Mouse (Mus musculus) C2C12 (cell line): Measurements from ENCODE around the gene Ankrd31. TPM values are rescaled to one million over a fixed set of nuclear protein-coding genes. Genes with fewer than 3 reads are reported as not detected.
"Not testable (repeated sequence)": the region's sequence is repeated elsewhere in the genome, so short reads cannot be mapped to it uniquely, and the experiment has no call there.

Experiments used
- H3K27me3 ChIP-seq: one replicate; pipeline ENCODE4 v1.6.1; 2011; ENCODE audit not compliant: control insufficient read depth, insufficient read depth, insufficient read length
- H3K36me3 ChIP-seq: one replicate; pipeline ENCODE4 v1.6.1; 2011; ENCODE audit not compliant: control insufficient read depth, insufficient read depth
- H3K4me3 ChIP-seq: one replicate; pipeline ENCODE4 v1.5.1; 2011; ENCODE audit warnings: mild to moderate bottlenecking, control low read depth; ENCODE audit not compliant: poor library complexity, insufficient read depth, severe bottlenecking
- H3K79me2 ChIP-seq: one replicate; pipeline ENCODE4 v1.6.1; 2011; ENCODE audit not compliant: control insufficient read depth, insufficient read depth
- H3K79me3 ChIP-seq: one replicate; pipeline ENCODE4 v1.6.1; 2011; ENCODE audit warnings: low read depth, control low read depth
- H3ac ChIP-seq: one replicate; pipeline ENCODE3; 2011; ENCODE audit warnings: low read depth; ENCODE audit not compliant: control insufficient read depth, insufficient read length
- CEBPB ChIP-seq: IDR thresholded peaks from one replicate; pipeline ENCODE4 v1.6.1; 2011; ENCODE audit warnings: low read depth, mild to moderate bottlenecking, control low read depth, moderate library complexity
- CTCF ChIP-seq: IDR thresholded peaks from one replicate; pipeline ENCODE4 v1.5.1; 2011; ENCODE audit not compliant: control insufficient read depth, insufficient read depth, insufficient read length
- FOSL1 ChIP-seq: IDR thresholded peaks from one replicate; pipeline ENCODE4 v1.8.0; 2011; ENCODE audit warnings: mild to moderate bottlenecking, low read length; ENCODE audit not compliant: poor library complexity, insufficient read depth, severe bottlenecking
- MAX ChIP-seq: IDR thresholded peaks from one replicate; pipeline ENCODE4 v1.6.1; 2011; ENCODE audit warnings: mild to moderate bottlenecking, control low read depth
- MYOD1 ChIP-seq: IDR thresholded peaks from one replicate; pipeline ENCODE4 v1.6.1; 2011; ENCODE audit warnings: low read depth; ENCODE audit not compliant: control insufficient read depth, insufficient read length
- MYOG ChIP-seq: IDR thresholded peaks from one replicate; pipeline ENCODE4 v1.6.1; 2011; ENCODE audit not compliant: control insufficient read depth, insufficient read length; ENCODE audit errors: extremely low read depth
- USF1 ChIP-seq: IDR thresholded peaks from one replicate; pipeline ENCODE4 v1.6.1; 2011; ENCODE audit warnings: low read depth, mild to moderate bottlenecking, control low read depth, moderate library complexity
- polyA plus RNA-seq: library from polyadenylated mRNA; unstranded; fragments of >200 nt; fragmentation: generic; extraction: Trizol; gene quantifications from one replicate; pipeline ENCODE4 v1.2.1, GENCODE M21; 2012; ENCODE audit warnings: missing spikeins

Gene Ankrd31
- polyA plus RNA-seq, 1 experiment = not detected

DNA sequence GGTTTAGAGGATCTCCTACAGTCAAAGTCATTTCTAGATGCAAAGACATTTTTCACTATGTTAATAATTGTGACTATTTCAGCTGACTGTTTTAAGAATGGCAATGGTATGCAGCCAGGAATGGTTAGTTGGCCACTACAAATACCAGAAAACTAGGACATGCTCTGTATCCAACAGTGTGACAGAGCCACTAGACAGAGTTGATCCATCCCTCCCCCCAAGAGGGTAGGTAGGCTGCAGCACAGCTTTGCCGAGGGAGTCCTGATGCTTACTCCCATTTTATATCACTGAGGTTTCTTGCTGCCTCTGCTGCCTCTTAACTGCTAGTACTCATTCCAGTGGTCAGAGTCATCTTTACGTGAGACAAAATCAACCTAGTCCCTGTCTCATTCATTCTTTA, 147.1 kb downstream of the Ankrd31 start:
- Histone ChIP-seq H3K79me2 (no peaks in the 10 kb centered on the region), H3ac (no peak overlapping the region), H3K36me3 (no peaks in the 10 kb centered on the region), H3K79me3 (no peaks in the 10 kb centered on the region), H3K27me3 (no peaks in the 10 kb centered on the region), H3K4me3 (no peak overlapping the region)
- no peak for TF ChIP-seq USF1
- TF ChIP-seq MYOD1 = no peak
- no peak for TF ChIP-seq MAX
- TF ChIP-seq MYOG = no peak
- no peak for TF ChIP-seq CEBPB
- TF ChIP-seq CTCF = no peak
- TF ChIP-seq FOSL1 = no peak

DNA sequence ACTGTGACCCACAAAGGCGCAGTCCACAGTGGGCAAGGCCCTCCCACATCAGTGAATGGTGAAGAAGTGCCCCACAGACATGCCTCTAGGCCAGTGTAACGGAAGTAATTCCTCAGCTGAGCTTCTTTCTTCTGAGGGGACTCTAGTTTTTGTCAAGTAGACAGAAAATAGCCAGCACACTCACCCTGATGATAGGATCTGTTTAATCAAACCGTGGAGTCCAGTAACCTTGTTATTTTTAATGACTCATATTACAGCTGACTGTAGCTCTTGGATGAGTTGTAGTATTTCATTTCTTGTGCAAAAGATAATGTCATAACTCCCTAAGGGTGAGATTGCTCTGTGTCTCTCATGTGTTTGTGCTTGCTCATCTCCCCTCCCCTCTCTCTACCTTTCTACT, 158.6 kb downstream of the Ankrd31 start:
- TF ChIP-seq USF1 = no peak
- no peak for TF ChIP-seq MYOG
- TF ChIP-seq FOSL1 = no peak
- TF ChIP-seq MAX = no peak
- no peak for TF ChIP-seq MYOD1
- no peak for TF ChIP-seq CEBPB
- no peak for TF ChIP-seq CTCF
- Histone ChIP-seq H3ac (no peak overlapping the region), H3K36me3 (no peaks in the 10 kb centered on the region), H3K79me2 (no peaks in the 10 kb centered on the region), H3K4me3 (no peak overlapping the region), H3K27me3 (no peaks in the 10 kb centered on the region), H3K79me3 (no peaks in the 10 kb centered on the region)

DNA sequence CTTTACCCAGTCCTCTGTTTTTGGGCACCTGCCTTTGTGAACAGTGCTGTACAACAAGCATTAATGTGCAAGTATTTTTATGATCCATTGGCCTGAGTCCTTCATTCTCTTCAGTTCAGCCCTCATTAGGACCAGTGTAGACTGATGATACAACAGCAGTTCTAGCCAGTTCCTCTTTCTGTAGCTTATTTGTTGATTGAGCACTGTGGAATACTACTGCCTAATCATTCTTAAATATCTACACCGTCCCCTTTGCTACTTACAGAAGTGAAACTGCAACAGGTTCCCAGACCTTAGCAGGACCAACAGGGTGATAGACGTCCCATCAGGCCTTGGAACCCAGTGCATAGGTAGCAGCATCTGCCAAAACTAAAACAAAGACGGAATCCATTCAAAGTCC, 163.1 kb downstream of the Ankrd31 start:
- H3K4me3 ChIP-seq = no peak overlapping the region
- no peaks in the 10 kb centered on the region for H3K79me2 ChIP-seq
- H3K36me3 ChIP-seq = no peaks in the 10 kb centered on the region
- no peak overlapping the region for H3ac ChIP-seq
- TF ChIP-seq CEBPB (no peak), MAX (no peak), USF1 (no peak), MYOD1 (no peak), CTCF (no peak), FOSL1 (no peak), MYOG (no peak)
- no peaks in the 10 kb centered on the region for H3K79me3 ChIP-seq
- H3K27me3 ChIP-seq = no peaks in the 10 kb centered on the region

DNA sequence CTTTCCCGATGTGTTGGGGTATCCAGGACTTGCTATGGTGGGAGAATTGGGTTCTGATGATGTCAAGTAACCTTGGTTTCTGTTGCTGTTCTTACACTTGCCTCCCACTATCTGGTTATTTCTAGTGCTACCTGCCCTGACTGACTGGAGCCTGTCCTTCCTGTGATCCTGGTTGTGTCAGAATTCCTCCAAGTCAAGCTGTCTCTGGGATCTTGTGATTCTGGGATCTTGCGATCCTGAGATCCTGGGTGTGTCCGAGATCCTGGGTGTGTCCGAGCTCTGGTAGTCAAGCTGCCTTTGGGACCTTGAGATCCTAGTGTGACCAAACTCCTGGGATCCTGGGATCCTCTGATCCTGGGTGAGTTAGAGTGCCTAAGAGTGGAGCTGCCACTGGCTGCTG, 175.1 kb downstream of the Ankrd31 start:
- not testable (repeated sequence) for H3K4me3 ChIP-seq, H3K27me3 ChIP-seq, H3ac ChIP-seq, H3K36me3 ChIP-seq
- Histone ChIP-seq H3K79me3 (peaks cover 16% of the 10 kb centered on the region), H3K79me2 (peaks cover 31% of the 10 kb centered on the region)

DNA sequence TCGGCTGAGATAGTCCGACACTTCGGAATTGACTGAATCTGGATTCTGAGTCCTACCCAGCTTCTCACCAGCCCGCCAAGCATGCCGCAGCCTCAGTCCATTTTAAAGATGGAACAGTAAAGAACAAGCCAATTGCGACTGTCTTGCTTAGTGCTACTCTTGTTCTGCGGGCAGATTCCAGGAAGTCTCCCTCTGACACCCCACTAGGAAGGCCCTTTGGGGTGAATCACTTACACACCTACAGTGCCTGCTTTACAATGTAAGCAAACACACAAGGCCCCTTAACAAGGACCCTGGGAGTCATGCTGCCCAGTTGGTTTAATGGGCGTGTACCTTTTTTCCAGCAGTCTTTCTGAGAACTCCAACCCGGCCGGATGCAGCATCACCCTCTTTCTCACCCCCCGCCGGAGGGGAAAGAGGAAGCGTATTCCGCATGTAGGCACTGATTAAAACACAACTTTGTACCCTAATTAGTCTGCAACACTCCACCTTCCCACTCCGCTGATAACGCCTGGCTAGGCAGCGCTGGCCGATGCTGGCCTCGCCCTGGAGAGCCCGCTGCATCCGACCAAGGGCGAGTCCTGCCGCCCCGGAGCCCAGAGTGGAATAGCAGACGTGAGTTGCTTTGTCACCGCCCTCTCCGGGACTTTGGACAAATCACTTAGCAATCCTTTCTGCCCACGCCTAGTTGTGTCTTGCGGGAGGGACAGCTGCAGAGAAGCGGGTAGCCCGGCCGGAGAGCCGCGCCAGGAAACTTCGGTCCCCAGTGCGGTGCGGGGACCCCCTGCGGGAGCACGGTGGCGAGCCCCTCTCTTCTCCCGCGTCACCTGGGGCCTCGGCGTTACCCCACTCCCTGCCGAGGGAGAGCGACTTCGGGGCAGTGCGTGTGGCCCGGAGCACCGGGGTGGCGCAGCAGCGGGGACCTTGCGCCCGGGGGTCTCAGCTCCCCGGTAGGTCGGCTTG, 176.2 kb downstream of the Ankrd31 start, which contains the start of gene Gcnt4:
Gene Gcnt4 (plus strand): TSS at position 691 of the 963 bp plus-strand sequence.
- Histone ChIP-seq H3K79me2 (peaks cover 38% of the 10 kb centered on the region), H3K27me3 (no peaks in the 10 kb centered on the region), H3K4me3 (peak within 1 kb of the TSS; percentile 72), H3ac (peak within 1 kb of the TSS; percentile 50), H3K79me3 (peaks cover 19% of the 10 kb centered on the region), H3K36me3 (no peaks in the 10 kb centered on the region)
- TF ChIP-seq CTCF (no peak), MYOD1 (peak; percentile 37)
